Comparison of ENCODE assay signal across 8 mouse cellular contexts in genomic region chrX:101419725-101420699, GRCm38 (mm10). TPM values are rescaled to one million over a fixed set of nuclear protein-coding genes. Genes with fewer than 3 reads are reported as not detected.
DNase-seq lines count a peak whose midpoint lies in the region; ATAC-seq and TF ChIP-seq lines count a peak whose summit lies in the region.

No protein-coding gene starts in this region.

- peak overlapping the region; percentile 76 for H3K9ac ChIP-seq in lung, embryonic 16.5 days (ENCODE audit: low read length)

- WGBS in hindbrain, embryonic 10.5 days: 13% methylated on average over 54 of the region's 54 CpGs
- WGBS in lung, embryonic 16.5 days: 13% methylated on average over 51 of the region's 54 CpGs
- 2% methylated on average over 50 of the region's 54 CpGs for WGBS in thymus, adult 2 months

- ATAC-seq in frontal cortex, adult (ENCODE audit: low TSS enrichment): peak; percentile 95
- ATAC-seq in lung, embryonic 16.5 days (ENCODE audit: low read depth): peak; percentile 96

- H3K4me2 ChIP-seq in lung, embryonic 16.5 days (ENCODE audit: low read depth, low read length): peak overlapping the region; percentile 70

- TF ChIP-seq CTCF in thymus, adult 2 months (IDR thresholded peaks at IDR 0.05; ENCODE audit: borderline replicate concordance, control insufficient read depth, extremely low read depth, insufficient read depth, low read length, poor library complexity): 0 out of 2 replicates have a peak, but pooled peaks have one; percentile 37

- peak overlapping the region; percentile 65 for H3K4me3 ChIP-seq in hindbrain, embryonic 10.5 days
- peak overlapping the region; percentile 65 for H3K4me3 ChIP-seq in lung, embryonic 16.5 days (ENCODE audit: low read length)
- peak overlapping the region; percentile 98 for H3K4me3 ChIP-seq in thymus, adult 2 months (ENCODE audit: control insufficient read depth, insufficient read depth, low read length)

- peaks cover 29% of the 10 kb centered on the region for H3K27me3 ChIP-seq in hindbrain, embryonic 10.5 days (ENCODE audit: insufficient read depth, poor library complexity, severe bottlenecking)
- H3K27me3 ChIP-seq in lung, embryonic 16.5 days (ENCODE audit: control insufficient read depth, insufficient read depth, low read depth, low read length): no peaks in the 10 kb centered on the region
- no peaks in the 10 kb centered on the region for H3K27me3 ChIP-seq in thymus, adult 2 months (ENCODE audit: control insufficient read depth, insufficient read depth, low read length)

- peak; percentile 41; the same call in 1 of the 2 replicates for TF ChIP-seq POLR2A in thymus, adult 2 months (IDR thresholded peaks at IDR 0.05; ENCODE audit: control insufficient read depth, extremely low read depth, insufficient read depth, low read length, poor library complexity)

- peaks cover 18% of the 10 kb centered on the region for H3K36me3 ChIP-seq in hindbrain, embryonic 10.5 days
- no peaks in the 10 kb centered on the region for H3K36me3 ChIP-seq in lung, embryonic 16.5 days (ENCODE audit: control insufficient read depth, insufficient read depth, low read length)
- H3K36me3 ChIP-seq in thymus, adult 2 months (ENCODE audit: control insufficient read depth, insufficient read depth, low read length): no peaks in the 10 kb centered on the region; the same call in 1 of the 2 replicates

- DNase-seq in MEL-GATA-1-ER (ENCODE audit: extremely low read depth, low read depth): peak; percentile 79
- peak; percentile 84 for DNase-seq in cerebellum, adult 9-10 months
- peak; percentile 86 for DNase-seq in hindbrain, embryonic 10.5 days (ENCODE audit: low spot score)
- peak; percentile 89 for DNase-seq in layer of hippocampus, adult 9-11 months
- peak; percentile 84 for DNase-seq in ovary, adult 18-20 months (ENCODE audit: low spot score)
- peak; percentile 86 for DNase-seq in thymus, adult 2 months

- no peaks in the 10 kb centered on the region for H3K9me3 ChIP-seq in hindbrain, embryonic 10.5 days
- H3K9me3 ChIP-seq in lung, embryonic 16.5 days (ENCODE audit: control insufficient read depth, low read length): no peaks in the 10 kb centered on the region

- peaks cover 22% of the 10 kb centered on the region for H3K4me1 ChIP-seq in hindbrain, embryonic 10.5 days (replicated peaks)
- peaks cover 7% of the 10 kb centered on the region for H3K4me1 ChIP-seq in lung, embryonic 16.5 days (replicated peaks; ENCODE audit: control insufficient read depth, insufficient read depth, low read length)
- H3K4me1 ChIP-seq in thymus, adult 2 months (replicated peaks; ENCODE audit: control insufficient read depth, insufficient read depth, low read length): peaks cover 15% of the 10 kb centered on the region

- peak overlapping the region; percentile 86 for H3K27ac ChIP-seq in hindbrain, embryonic 10.5 days
- H3K27ac ChIP-seq in lung, embryonic 16.5 days (ENCODE audit: low read length): peak overlapping the region; percentile 79
- H3K27ac ChIP-seq in thymus, adult 2 months (ENCODE audit: control insufficient read depth, insufficient read depth, low read length): peak overlapping the region; percentile 76

RNA-seq across cellular contexts. Expression of gene Zmym3, which starts 0.6 kb away (rescaled TPM):
- 21.4 and 22.0 TPM in 2 replicates for polyA plus RNA-seq in hindbrain, embryonic 10.5 days (2016; fragmentation: Nextera tagmentation; extraction: Ambion mirVana)
- 31.4 and 33.2 TPM in 2 replicates for polyA plus RNA-seq in lung, embryonic 16.5 days (2015; fragmentation: Nextera tagmentation; extraction: Ambion mirVana)
- polyA plus RNA-seq in thymus, adult 2 months (2012; rRNA removed): 51.2 and 54.5 TPM in 2 replicates

RNA-seq across cellular contexts. Expression of gene Nono, which starts 9.1 kb away (rescaled TPM):
- 554 and 625 TPM in 2 replicates for polyA plus RNA-seq in hindbrain, embryonic 10.5 days (2016; fragmentation: Nextera tagmentation; extraction: Ambion mirVana)
- polyA plus RNA-seq in lung, embryonic 16.5 days (2015; fragmentation: Nextera tagmentation; extraction: Ambion mirVana): 399 and 412 TPM in 2 replicates
- polyA plus RNA-seq in thymus, adult 2 months (2012; rRNA removed): 255 and 269 TPM in 2 replicates

RNA-seq across cellular contexts. Expression of gene Itgb1bp2, which starts 28.9 kb away (rescaled TPM):
- polyA plus RNA-seq in hindbrain, embryonic 10.5 days (2016; fragmentation: Nextera tagmentation; extraction: Ambion mirVana): 1.7 and 2.1 TPM in 2 replicates
- 7.6 and 12.3 TPM in 2 replicates for polyA plus RNA-seq in lung, embryonic 16.5 days (2015; fragmentation: Nextera tagmentation; extraction: Ambion mirVana)
- 0.87 and 8.2 TPM in 2 replicates for polyA plus RNA-seq in thymus, adult 2 months (2012; rRNA removed)

RNA-seq across cellular contexts. Expression of gene Gjb1, which starts 43.8 kb away (rescaled TPM):
- 0.46 TPM in 1 of 2 replicates, not detected in the other for polyA plus RNA-seq in hindbrain, embryonic 10.5 days (2016; fragmentation: Nextera tagmentation; extraction: Ambion mirVana)
- polyA plus RNA-seq in lung, embryonic 16.5 days (2015; fragmentation: Nextera tagmentation; extraction: Ambion mirVana): 0.58 and 2.8 TPM in 2 replicates
- polyA plus RNA-seq in thymus, adult 2 months (2012; rRNA removed): 0.20 and 2.5 TPM in 2 replicates

Comparison
In these comparisons a context has a peak if more than half of its experiments do, and no peak if none do; other contexts are left out.
1. Peak in every context shown above with its lines: DNase-seq, ATAC-seq, H3K4me3 ChIP-seq and H3K27ac ChIP-seq.